Mouse (Mus musculus) heart, postnatal 4 days (tissue): ENCODE data around the gene Vmn1r124. TPM values are rescaled to one million over a fixed set of nuclear protein-coding genes. Genes with fewer than 3 reads are reported as not detected.
"Not testable (repeated sequence)": the region's sequence is repeated elsewhere in the genome, so short reads cannot be mapped to it uniquely, and the experiment has no call there.

Source experiments
- DNase-seq: peaks from one replicate; pipeline ENCODE4 v3.0.0; 2021
- total RNA-seq, 2 experiments: library from RNA; stranded (reverse); gene quantifications; 2 replicates each; pipeline ENCODE4 v1.2.3; 2021

Vmn1r124 gene
- not detected for total RNA-seq

GRCm38 (mm10) chr7:21260517-21260916, at the start of gene Vmn1r124:
Gene Vmn1r124 (minus strand): TSS chr7:21260617.
- DNase-seq: not testable (repeated sequence)

- not testable (repeated sequence) for DNase-seq
Measured at GRCm38 (mm10) chr7:21301367-21301766, 41.0 kb upstream of the Vmn1r124 start, which contains the start of gene Vmn1r126. Gene Vmn1r126 (minus strand): TSS chr7:21301467.

- DNase-seq: not testable (repeated sequence)
Measured at GRCm38 (mm10) chr7:21271879-21272278, 11.5 kb upstream of the Vmn1r124 start, which contains the start of gene Vmn1r125. Gene Vmn1r125 (plus strand): TSS chr7:21272179.

Other genes starting within 250 kb of the Vmn1r124 start
- not detected for gene Vmn1r119, start 248.2 kb downstream of the Vmn1r124 start, total RNA-seq
- gene Vmn1r120, start 206.8 kb downstream of the Vmn1r124 start, total RNA-seq: not detected
- not detected for gene Vmn1r121, start 162.1 kb downstream of the Vmn1r124 start, total RNA-seq
- gene Vmn1r122, start 126.5 kb downstream of the Vmn1r124 start, total RNA-seq: not detected
- not detected for gene Vmn1r123, start 98.4 kb downstream of the Vmn1r124 start, total RNA-seq
- gene Gm5157, start 70.2 kb downstream of the Vmn1r124 start, total RNA-seq: not detected
- gene Vmn1r125, start 11.6 kb upstream of the Vmn1r124 start, total RNA-seq: not detected
- not detected for gene Vmn1r126, start 40.9 kb upstream of the Vmn1r124 start, total RNA-seq
- gene Vmn1r127, start 59.2 kb upstream of the Vmn1r124 start, total RNA-seq: not detected
- gene Vmn1r128, start 88.8 kb upstream of the Vmn1r124 start, total RNA-seq: not detected
- gene Vmn1r129, start 100.7 kb upstream of the Vmn1r124 start, total RNA-seq: not detected
- not detected for gene Gm6882, start 172.1 kb upstream of the Vmn1r124 start, total RNA-seq